Comparison of ENCODE assay signal across 12 mouse cellular contexts in genomic region chr6:108527560-108527959, GRCm38 (mm10).
A peak's percentile ranks its signal among the peaks of the same experiment; 100 is the strongest.
DNase-seq lines count a peak whose midpoint lies in the region; ATAC-seq and TF ChIP-seq lines count a peak whose summit lies in the region.
"Had no signal": no experiment of that assay in that cellular context is flagged by ENCODE, and none has a peak within 500 bp of the region (broad histone marks: within the 10 kb centered on the region; RNA-seq: fewer than 3 reads in every experiment).

No protein-coding gene starts in this region.

- no peak for ATAC-seq in midbrain, embryonic 11.5 days (ENCODE audit: low FRiP score)
- no peak for ATAC-seq in liver, postnatal 0 days

- H3K9me3 ChIP-seq in midbrain, embryonic 11.5 days (ENCODE audit: control insufficient read depth, low read length): no peaks in the 10 kb centered on the region
- H3K9me3 ChIP-seq in midbrain, embryonic 10.5 days (replicated peaks): no peaks in the 10 kb centered on the region
- H3K9me3 ChIP-seq in liver, postnatal 0 days (ENCODE audit: low read length): no peaks in the 10 kb centered on the region
- H3K9me3 ChIP-seq: embryonic facial prominence, embryonic 10.5 days; hindbrain, embryonic 15.5 days had no signal

- peak; percentile 44 for DNase-seq in kidney, adult 11 months
- DNase-seq in kidney, adult 18-20 months: no peak
- peak; percentile 45 for DNase-seq in midbrain, embryonic 11.5 days (ENCODE audit: low spot score, missing footprints)
- DNase-seq in midbrain, embryonic 10.5 days (ENCODE audit: low spot score): no peak
- no peak for DNase-seq in liver, postnatal 0 days
- no peak for DNase-seq in layer of hippocampus, adult 9-10 months (ENCODE audit: low spot score)
- DNase-seq in urinary bladder, postnatal 4 days (ENCODE audit: low spot score in 2 of 2): no peak
- DNase-seq: cerebellum, adult 9-10 months; gastrocnemius, postnatal 10 days had no signal

- H3K27ac ChIP-seq in midbrain, embryonic 11.5 days (ENCODE audit: low read depth, low read length): no peak overlapping the region
- H3K27ac ChIP-seq in midbrain, embryonic 10.5 days (replicated peaks): no peak overlapping the region
- H3K27ac ChIP-seq in liver, postnatal 0 days (ENCODE audit: low read depth): 0 out of 2 replicates have a peak overlapping the region, but pooled peaks have one; percentile 66
- H3K27ac ChIP-seq: embryonic facial prominence, embryonic 10.5 days; heart, adult 2 months; hindbrain, embryonic 15.5 days had no signal

- no peak for TF ChIP-seq CTCF in liver, postnatal 0 days (IDR thresholded peaks at IDR 0.05; ENCODE audit: low read depth)

- 70% methylated on average over 3 of the region's 3 CpGs for WGBS in midbrain, embryonic 11.5 days
- WGBS in midbrain, embryonic 10.5 days: 81% methylated on average over 3 of the region's 3 CpGs
- 84% methylated on average over 3 of the region's 3 CpGs for WGBS in liver, postnatal 0 days (ENCODE audit: insufficient replicate concordance)

- TF ChIP-seq EP300 in liver, postnatal 0 days (IDR thresholded peaks at IDR 0.05; ENCODE audit: low read depth): no peak

- no peak overlapping the region for H3K4me3 ChIP-seq in midbrain, embryonic 11.5 days (ENCODE audit: low read depth, low read length)
- H3K4me3 ChIP-seq in midbrain, embryonic 10.5 days: no peak overlapping the region
- no peak overlapping the region for H3K4me3 ChIP-seq in liver, postnatal 0 days (ENCODE audit: low read depth, low read length)
- H3K4me3 ChIP-seq: embryonic facial prominence, embryonic 10.5 days; heart, adult 2 months; hindbrain, embryonic 15.5 days had no signal

- H3K36me3 ChIP-seq in midbrain, embryonic 11.5 days (ENCODE audit: control insufficient read depth, insufficient read depth, low read length): no peaks in the 10 kb centered on the region
- H3K36me3 ChIP-seq in midbrain, embryonic 10.5 days: 0 out of 2 replicates have a peak, but pooled peaks cover 11% of the 10 kb centered on the region
- H3K36me3 ChIP-seq in liver, postnatal 0 days (replicated peaks; ENCODE audit: insufficient read depth, low read length): peaks cover 3% of the 10 kb centered on the region
- H3K36me3 ChIP-seq: hindbrain, embryonic 15.5 days had no signal

- no peak overlapping the region for H3K4me2 ChIP-seq in midbrain, embryonic 11.5 days
- H3K4me2 ChIP-seq in liver, postnatal 0 days (ENCODE audit: low read depth, low read length): no peak overlapping the region
- H3K4me2 ChIP-seq: hindbrain, embryonic 15.5 days had no signal

- peaks cover 7% of the 10 kb centered on the region for H3K4me1 ChIP-seq in midbrain, embryonic 11.5 days (ENCODE audit: control insufficient read depth, insufficient read depth, low read length)
- H3K4me1 ChIP-seq in midbrain, embryonic 10.5 days: peaks cover 19% of the 10 kb centered on the region
- peaks cover 34% of the 10 kb centered on the region for H3K4me1 ChIP-seq in liver, postnatal 0 days (ENCODE audit: insufficient read depth)

- no peak overlapping the region for H3K9ac ChIP-seq in midbrain, embryonic 11.5 days (ENCODE audit: low read length)
- no peak overlapping the region for H3K9ac ChIP-seq in liver, postnatal 0 days (replicated peaks)
- H3K9ac ChIP-seq: hindbrain, embryonic 15.5 days had no signal

- no peaks in the 10 kb centered on the region for H3K27me3 ChIP-seq in midbrain, embryonic 11.5 days (ENCODE audit: control insufficient read depth, insufficient read depth, low read length)
- no peaks in the 10 kb centered on the region for H3K27me3 ChIP-seq in midbrain, embryonic 10.5 days (ENCODE audit: low read depth, poor library complexity, severe bottlenecking)
- no peaks in the 10 kb centered on the region for H3K27me3 ChIP-seq in liver, postnatal 0 days (ENCODE audit: insufficient read depth, low read length)
- H3K27me3 ChIP-seq: hindbrain, embryonic 15.5 days had no signal

Comparison
In these comparisons a context has a peak if more than half of its experiments do, and no peak if none do; other contexts are left out.
1. DNase-seq: peak in kidney, adult 11 months (single experiment) and midbrain, embryonic 11.5 days (single experiment); none in kidney, adult 18-20 months (single experiment), midbrain, embryonic 10.5 days (single experiment), liver, postnatal 0 days (single experiment), layer of hippocampus, adult 9-10 months (single experiment) and urinary bladder, postnatal 4 days (0 of 2).